Mouse (Mus musculus) v-Abl transformed pro-B cells (cell line): Measurements from ENCODE around the gene Praf2.

Source experiments
- in situ Hi-C, 2 experiments: fragments of 400-800 bp; cut with MboI; formaldehyde crosslinking; loops; one replicate each; pipeline ENCODE4 v1.15.1; 2025; ENCODE audit not compliant: unreplicated experiment in 2 of 2

Gene Praf2

GRCm38 (mm10) chrX:7775501-7776205 is 47.4 kb downstream of the Praf2 start:
- in situ Hi-C loops: loop anchor here in 1 of 2 experiments (10.0 to 25.0 kb wide), 2 partner anchors 351 to 1513 kb away; no protein-coding TSS in a partner anchor

GRCm38 (mm10) chrX:7776329-7777082 is 48.3 kb downstream of the Praf2 start:
- in situ Hi-C loops: loop anchor here in 1 of 2 experiments (10.0 to 25.0 kb wide), 2 partner anchors 352 to 1514 kb away; no protein-coding TSS in a partner anchor

- in situ Hi-C loops: loop anchor here in 1 of 2 experiments (10.0 to 25.0 kb wide), 2 partner anchors 354 to 1516 kb away; no protein-coding TSS in a partner anchor
These were observed 50.4 kb downstream of the Praf2 start for GRCm38 (mm10) chrX:7778450-7779244.

GRCm38 (mm10) chrX:7779294-7779693 is 51.1 kb downstream of the Praf2 start:
- in situ Hi-C loops: loop anchor here in 1 of 2 experiments (10.0 to 25.0 kb wide), 2 partner anchors 354 to 1517 kb away; no protein-coding TSS in a partner anchor
